Mouse (Mus musculus): ENCODE data around the gene Ank2.
A peak's percentile ranks its signal among the peaks of the same experiment; 100 is the strongest.

The Ank2 gene

DNA sequence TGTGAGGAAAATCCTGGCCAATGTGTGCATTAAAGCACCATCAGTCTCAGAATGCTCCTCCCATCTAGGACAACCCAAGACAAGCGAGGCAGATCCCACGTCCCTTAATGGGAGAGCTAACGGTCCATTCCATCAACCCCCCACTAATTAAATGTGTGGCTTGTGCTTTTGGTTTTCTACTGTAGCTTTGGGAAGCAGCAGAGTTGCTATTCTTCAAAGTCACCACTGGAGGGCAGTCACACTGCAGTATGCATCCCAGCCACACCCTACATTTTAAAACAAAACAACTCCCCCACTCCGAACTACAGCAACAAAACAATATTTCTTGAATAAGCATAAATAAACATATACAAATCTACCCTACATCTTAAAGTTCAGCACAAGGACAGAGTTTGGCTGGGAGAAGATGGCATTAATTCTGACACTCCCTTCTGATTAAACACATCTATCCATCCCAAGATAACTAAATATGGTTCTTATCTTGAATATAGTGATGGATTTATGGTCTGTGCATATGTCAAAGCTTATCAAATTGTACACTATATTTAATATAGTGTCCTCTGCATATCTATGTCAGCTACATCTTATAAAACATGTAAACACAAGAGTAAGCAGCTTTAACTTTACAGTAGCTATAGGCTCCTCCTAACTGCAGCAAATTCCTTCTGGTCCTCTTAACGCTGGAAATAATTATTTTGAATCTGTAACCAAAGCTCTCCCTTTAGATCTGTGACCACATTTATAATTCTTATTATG, 315.0 kb downstream of the Ank2 start:
- no peak for DNase-seq (ENCODE audit: low spot score in 2 of 2)

DNA sequence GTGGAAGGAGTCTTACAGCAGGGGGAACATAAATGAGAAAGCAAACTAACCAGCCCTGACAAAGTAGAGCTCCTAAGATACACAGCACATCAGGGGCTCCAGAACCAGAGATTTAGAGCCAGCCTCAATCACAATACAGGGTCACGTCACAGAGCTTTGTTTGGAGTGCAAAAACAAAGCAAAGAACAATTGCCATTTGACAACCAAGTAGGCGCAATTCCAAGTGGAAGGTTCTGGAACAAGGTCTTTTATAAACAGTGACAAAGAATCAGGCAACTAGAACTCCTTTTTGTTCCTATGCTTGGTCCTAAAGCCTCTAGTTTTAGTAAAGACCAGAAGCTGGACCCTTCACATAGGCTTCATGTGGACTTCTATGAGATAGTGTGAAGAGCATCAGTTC, 326.5 kb downstream of the Ank2 start:
- no peak for DNase-seq (ENCODE audit: low spot score in 2 of 2)

DNA sequence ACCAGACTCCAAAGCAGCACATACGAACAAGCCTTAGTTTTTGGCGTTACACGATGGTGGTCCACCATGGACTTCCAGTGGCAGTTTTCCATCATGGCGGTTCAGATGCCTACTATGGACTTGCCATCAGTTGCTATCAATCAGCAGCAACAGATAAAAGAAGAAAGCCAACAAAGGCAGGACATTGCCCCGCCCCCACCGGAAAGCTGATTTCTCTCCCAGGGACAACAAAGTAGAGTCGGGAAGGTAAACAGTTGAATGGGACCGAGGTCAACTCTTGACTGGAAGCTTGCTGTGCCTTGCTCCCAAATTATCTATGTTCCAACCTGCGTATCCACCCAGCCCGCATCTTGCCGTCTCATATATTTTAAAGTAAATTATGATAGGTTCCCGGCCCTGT, 328.9 kb downstream of the Ank2 start:
- no peak for DNase-seq (ENCODE audit: low spot score in 2 of 2)

DNA sequence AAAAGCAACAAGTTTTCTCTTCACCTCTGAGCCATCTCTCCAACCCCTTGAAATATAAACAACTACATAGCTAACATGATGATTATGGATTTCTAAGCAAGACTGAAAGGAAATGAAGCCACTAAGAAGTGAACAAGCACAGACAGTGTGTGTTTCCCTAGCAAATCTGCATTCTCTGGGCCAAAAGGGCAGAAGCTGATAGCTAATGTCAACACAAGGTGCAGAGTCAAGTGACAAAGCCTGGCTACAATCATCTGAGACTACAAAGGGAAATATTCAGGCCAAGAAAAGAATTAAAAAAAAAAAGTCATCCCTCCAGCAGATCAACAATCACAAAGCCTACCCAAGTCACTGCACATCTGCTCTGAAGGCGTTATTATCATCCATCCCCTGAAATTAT, 330.0 kb downstream of the Ank2 start:
- no peak for DNase-seq (ENCODE audit: low spot score in 2 of 2)

DNA sequence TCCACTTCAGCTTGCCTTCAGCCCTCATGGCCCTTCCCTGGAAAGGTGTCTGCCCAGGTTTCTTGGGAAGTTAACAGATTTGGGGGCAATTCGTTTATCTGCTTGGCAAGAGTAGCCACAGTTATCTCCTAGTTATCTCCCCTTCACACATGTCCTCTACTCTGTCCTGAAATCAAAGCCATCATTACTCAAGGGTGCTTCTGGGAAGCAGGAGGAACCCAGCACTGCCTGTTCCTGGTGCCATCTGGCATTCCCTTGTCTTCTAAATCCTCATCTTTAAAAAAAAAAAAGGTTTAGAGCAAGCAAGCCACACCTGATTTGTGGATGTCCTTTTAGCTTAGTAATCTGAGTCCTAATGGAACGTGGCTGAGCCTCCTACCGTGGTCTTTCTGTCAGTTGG, 335.4 kb downstream of the Ank2 start:
- no peak for DNase-seq (ENCODE audit: low spot score in 2 of 2)

DNA sequence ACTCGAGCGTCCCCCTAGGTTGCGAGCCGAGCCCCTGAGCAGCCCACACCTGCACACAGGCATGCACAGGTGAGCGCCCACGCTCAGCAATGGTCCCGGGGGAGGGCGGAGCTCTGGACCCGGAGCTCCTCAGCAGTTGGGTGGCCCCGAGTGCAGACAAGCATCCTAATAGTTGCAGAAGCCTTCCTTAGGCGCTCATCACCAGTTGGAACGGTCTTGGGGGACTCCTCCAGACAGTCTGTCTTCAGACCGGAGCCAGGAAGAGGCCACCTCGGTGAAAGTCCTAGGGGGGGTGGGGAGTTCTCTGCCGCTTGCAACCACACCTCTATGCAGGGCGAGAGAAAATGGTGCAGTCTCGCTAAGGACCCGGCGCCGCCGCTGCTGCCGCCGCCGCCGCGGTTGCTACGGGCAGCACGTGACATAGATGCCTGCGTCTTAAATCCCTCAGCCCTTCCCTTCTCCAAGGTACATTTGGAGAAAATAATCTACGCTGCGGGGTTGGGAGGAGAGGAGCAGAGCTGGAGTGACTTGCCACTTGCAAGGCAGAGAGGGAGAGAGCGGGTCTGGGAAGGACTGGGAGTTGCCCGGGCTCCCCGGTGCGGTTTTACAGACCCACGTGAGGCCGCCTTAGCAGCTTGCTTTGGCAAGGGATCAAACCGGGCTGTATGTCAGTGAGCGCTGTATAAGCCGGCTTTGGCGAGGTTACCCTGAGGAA, 337.0 kb downstream of the Ank2 start:
- DNase-seq (ENCODE audit: low spot score in 2 of 2) = peak; percentile 53 to 64

DNA sequence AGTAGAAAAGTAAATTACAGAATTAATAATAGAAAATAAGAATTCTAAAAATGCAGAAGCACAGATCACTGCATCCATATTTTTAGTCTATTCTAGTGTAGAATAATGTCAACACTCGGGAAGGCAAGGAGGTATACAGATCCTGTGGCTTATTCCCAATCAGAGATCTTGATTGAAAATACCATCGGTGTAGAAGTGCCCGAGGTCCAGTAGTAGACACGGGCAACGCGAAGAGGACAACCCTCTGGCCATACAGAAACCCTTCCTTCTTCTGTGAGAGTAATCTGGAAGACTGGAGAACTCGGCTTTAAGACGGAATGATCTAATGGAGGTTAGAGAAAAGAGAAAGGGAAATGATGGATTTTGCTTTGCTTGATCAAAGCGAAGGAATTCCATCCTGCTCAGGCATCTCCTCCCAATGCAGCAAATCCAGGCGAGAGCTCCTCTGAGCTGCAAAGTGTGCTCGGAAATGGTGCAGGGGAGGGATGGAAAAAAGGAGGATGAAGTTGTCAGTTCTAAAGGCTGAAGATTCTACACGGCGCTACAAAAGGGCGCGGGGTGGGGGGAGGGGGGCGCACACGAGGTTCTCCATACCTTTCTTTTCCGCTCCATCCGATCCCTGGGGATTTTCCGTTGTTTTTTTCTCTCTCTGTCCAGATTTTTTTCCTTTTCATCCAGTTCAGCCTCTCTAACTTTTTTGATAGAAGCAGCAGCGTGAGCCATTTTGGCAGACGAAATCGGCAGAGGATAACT, 337.9 kb downstream of the Ank2 start:
- DNase-seq (ENCODE audit: low spot score in 2 of 2) = no peak

DNA sequence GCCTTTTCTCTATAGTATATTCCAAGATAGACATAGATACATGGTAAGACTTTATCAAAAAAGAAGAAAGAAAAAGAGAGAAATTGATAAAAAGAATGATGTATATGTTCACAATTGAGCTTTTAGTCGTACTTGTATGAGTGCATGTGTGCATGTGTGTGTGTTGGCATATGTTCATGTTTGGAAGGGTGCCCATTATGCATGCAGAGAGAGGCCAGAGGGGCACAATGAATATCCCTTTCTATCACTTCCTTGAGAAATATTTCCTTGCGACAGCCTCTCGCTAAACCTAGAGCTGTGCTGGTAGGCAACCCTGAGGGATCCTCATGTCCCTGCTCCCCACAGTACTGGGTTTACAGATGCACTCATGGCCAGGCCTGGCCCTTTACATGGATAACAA, 341.4 kb downstream of the Ank2 start:
- no peak for DNase-seq (ENCODE audit: low spot score in 2 of 2)

DNA sequence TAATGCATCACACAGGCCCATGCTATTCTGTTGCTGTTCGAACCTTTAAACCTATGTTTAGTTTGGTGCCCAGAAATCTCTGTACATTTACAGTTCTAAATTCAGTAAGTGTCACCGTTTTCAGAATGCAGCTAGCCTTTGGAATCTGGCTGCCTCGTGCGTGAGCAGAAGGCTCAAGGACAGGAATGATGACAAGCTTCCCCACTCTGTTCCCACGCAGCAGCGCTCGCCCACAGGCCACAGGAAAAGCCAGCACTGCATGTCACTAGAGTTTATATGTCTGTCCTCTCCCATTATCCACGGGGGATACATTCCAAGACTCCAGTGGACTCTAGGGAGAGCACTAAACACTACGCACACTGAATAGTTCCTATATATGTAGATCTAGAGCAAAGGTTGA, 343.1 kb downstream of the Ank2 start:
- no peak for DNase-seq (ENCODE audit: low spot score in 2 of 2)

DNA sequence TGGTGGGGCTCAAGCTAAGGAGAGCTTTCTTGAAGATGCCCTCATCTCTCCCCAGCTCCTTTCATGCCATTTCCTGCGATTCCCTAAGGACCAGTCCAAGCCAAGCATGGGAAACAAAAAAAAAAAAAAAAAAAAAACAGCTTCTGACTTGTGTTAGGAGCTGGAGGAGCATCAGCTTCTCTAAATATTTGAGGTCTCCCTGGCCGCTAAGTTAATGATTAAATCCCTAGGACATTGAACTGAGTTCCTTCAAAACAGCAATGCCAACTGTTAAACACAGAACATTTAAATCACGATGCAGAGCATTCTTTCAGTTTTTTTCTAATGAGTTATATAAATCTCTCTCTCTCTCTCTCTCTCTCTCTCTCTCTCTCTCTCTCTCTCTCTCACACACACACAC, 345.3 kb downstream of the Ank2 start:
- DNase-seq (ENCODE audit: low spot score in 2 of 2) = no peak

DNA sequence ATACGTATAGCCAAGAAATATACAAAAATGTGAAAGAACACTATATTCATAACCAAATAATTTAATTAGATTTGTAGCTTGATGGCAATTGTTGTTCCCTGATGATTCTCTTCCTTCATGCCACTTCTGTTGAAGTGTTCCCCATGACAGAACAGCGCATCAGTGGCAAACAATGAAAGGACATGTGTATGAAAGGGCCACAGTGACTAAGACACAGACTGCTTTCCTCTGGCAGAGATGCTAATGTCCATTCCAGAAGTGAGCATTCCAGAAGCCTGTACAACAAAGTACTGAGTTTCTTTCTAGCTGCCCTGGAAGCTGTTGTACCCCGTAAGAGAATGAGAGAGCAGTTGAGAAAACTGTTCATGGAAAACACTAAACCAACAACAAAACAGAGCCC, 345.7 kb downstream of the Ank2 start:
- no peak for DNase-seq (ENCODE audit: low spot score in 2 of 2)

DNA sequence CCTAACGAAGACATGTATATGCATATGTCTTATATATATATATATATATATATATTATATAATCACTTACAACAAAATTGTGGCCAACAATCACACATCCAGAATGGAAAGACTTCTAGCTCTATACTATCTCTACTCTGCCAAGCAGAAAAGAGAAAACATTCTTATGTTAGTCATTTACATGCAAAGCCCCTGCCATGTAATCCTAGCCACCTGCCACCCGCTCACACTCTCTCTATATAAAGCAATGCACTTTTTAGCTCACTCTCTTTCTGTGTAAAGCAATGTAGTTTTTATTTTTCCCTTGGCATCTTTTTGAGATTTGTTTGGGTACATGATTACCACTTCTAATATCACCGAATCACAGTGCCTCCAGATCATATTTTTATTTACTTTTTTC, 350.5 kb downstream of the Ank2 start:
- DNase-seq (ENCODE audit: low spot score in 2 of 2) = no peak

DNA sequence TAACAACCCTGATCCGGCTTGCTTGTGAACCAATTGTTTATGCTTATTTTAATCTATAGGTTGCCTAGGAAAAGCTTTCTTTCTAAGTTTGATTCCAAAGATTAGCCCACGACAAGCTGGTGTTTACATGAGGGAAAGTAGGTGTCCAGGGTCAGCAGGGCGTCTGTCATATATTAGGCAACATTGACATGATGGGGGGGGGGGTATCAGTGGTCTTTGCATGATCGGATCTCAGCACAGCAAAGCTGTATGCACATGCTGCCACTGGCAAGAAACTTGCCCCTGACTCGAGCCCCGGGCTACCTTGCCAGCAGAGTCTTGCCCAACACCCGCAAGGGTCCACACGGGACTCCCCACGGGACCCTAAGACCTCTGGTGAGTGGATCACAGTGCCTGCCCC, 358.6 kb downstream of the Ank2 start:
- DNase-seq (ENCODE audit: low spot score in 2 of 2) = no peak

DNA sequence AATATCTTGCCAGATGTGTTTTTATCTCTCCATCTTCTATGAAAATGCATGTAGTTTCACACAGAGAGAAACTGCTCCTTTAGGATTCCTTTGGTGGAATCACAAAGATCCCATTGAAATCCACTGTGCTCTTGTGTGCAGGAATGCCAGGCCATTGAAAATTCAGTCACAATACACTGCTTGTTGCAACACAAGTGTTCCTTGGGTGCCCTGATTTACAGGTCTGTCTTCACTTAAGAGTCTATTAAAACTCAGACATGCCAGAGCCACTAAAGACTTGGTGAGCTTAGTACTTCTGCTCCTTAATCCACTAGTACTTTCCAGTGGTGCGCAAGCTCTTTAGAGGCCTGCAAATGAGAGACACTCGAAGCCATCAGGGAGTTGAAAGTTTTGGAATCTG, 359.5 kb downstream of the Ank2 start:
- no peak for DNase-seq (ENCODE audit: low spot score in 2 of 2)

DNA sequence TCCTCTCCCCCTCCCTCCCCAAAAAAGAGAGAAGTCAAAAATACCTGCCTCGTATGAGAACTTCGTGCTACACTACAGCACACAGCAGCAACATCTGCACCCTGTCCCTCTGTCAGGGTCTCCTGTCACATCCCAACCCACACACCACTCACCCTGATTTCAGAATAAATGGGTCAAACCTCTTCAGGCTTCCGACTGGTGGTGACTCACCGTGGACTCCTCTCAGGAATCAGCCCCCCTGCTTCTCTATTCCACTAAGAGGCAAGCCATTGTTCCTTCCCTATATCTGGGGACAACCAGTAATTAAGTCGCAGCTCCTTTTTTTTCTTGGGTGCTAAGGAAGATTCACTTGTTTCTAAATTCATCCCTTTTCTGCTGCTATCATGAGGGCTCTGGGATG, 361.6 kb downstream of the Ank2 start:
- no peak for DNase-seq (ENCODE audit: low spot score in 2 of 2)

DNA sequence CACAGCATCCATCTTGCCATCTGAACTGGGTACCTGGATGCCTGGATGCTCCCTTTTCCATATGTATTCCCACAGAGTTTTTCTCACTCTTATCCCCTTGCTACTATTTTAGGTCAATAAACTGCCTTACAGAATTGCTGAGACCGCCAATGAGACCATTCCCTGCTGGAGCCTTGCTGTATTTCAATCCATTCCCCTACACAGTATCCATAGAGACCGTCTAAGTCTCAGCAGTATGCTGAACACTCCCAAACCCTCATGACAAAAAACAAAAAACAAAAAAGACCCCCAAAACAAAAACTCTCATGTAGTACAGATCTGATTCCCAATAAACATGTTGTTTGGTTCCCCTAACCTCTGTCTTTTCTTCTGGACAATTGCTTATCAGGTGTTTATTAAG, 365.1 kb downstream of the Ank2 start:
- DNase-seq (ENCODE audit: low spot score in 2 of 2) = no peak

DNA sequence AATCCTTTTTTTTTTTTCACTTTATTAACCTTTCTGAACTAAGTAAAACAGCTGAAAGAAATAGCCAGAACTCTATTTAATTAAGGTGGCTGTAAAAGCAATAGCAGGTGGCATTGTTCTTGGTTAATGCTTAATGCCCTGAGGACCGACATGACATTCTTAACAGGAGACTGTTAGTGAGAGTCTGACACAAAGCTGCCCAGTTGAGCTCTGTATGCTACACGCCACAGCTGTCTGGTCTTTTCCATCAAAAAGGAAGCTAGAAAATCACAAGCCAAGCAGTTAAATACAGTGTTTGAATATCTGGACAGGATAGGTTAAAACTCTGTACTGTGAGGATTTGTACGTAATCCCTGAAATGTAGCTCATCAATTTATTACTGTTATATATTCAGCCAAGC, 368.1 kb downstream of the Ank2 start:
- DNase-seq (ENCODE audit: low spot score in 2 of 2) = no peak

DNA sequence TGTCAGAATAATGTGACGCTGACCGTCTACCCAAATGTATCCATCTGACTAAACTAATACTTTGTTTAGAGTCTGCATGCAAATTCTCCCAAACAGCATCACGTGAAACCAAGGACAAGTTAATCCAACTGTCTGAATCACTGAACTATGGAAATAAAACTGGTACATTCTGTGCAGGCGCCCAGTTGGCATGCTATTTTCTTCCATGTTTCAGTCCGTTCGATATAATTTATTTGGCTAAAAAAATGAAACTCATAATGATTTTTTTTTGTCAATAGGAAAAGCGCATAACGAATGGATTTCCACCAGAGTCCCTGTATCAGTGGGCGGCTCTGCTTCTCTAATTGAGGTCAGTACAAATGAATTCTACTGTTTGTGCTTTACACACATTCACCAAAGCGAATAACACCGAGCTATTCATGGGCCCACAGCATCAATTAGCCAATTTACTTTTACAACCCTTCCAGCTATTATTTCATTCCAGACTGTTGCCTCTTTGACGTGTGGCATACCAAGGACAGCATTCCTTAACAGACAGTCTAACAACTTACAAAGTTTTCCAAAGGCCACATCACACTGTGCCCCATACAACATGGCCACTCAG, 368.9 kb downstream of the Ank2 start:
- no peak for DNase-seq (ENCODE audit: low spot score in 2 of 2)

DNA sequence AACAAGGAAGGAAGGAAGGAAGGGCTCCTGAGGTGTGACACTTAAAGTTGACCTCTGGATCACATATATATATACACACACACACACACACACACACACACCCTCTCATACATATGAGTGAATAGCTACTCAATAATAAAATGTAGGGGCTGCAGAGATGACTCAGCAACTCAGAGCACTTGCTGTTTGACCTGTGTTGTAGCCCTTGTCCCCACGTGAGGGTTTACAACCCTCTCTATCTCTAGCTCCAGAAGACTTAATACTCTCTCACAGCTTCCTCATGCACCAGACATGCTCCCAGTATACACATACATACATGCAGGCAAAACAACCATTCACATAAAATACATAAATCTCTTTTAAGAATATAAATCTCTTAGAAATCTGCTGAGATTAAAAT, 369.4 kb downstream of the Ank2 start:
- no peak for DNase-seq (ENCODE audit: low spot score in 2 of 2)

DNA sequence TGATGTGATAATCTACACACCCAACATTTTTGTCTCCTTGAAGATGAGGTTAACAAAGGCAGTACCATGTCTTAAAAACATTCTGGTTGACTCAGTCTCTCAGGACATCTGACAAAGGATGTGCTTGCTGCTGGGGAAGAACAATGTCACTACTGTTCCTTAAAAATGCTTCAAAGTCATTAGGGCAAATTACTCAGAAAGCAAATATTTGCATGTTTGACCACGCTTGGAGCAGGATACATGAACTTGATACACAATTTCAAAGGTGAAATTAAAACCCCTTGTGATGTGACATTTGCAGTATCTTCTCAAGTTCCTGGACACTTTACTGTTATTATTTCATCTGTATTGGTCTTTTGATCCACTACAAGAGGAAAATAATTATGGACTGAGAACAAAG, 371.5 kb downstream of the Ank2 start:
- no peak for DNase-seq (ENCODE audit: low spot score in 2 of 2)

DNA sequence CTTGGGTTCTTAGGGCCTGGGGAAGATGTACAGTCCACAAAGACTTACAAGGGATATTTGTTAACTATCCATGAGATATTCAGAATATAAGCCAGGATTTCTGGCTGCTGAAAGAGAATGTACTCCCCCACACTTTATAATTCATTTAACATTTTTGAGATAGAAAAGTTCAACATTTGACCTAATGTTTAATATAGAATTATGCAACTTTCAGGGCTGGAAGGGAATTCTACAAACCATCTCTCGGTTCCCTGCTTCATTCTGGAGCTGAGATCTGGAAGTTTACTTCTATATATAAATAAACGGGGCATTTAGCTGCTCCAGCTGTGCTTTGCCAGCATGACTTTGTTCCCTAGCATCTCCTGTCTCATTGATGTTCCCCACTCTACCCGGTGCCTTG, 372.9 kb downstream of the Ank2 start:
- DNase-seq (ENCODE audit: low spot score in 2 of 2) = no peak

DNA sequence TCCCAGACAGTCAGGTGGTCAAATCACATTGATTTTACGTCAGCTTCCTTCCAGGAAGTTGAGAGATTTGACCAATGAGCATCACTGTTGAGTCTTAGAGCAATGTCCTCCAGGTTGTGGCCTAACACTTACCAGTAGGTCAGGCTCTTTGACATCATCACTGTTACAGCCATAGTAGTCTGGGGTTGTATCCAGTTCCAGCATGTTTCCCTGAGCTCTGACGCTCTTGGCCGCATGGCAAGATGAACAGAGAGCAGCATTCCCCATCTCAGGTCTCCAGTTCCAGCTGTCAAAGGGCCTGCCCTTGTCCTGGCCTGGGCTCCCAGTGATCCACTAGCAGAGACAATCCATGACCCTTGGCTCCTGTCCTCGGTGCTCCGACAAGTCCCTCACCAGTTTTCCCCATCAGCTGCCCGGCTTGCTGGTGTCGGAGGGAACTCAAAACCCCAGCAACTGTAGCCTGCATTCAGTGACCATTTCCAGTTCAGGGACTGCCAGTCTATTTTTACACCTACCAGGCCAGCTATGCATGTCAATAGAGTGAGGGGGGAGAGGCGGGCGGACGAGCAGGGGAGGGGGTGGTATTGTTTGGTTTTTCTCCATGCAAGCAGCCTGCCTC, 374.7 kb downstream of the Ank2 start:
- no peak for DNase-seq (ENCODE audit: low spot score in 2 of 2)
